Mouse (Mus musculus): ENCODE results near the gene Fbxo33.

- no peak for TF ChIP-seq POLR2A (IDR thresholded peaks at IDR 0.05; ENCODE audit: insufficient read depth, low read length)
- TF ChIP-seq CTCF (IDR thresholded peaks at IDR 0.05; ENCODE audit: low read depth, low read length) = no peak
Observed at GRCm38 (mm10) chr12:59177814-59178213, 41.7 kb downstream of the Fbxo33 start.

All from ES-Bruce4 (cell line).